Mouse (Mus musculus): ENCODE measurements at regions not wholly inside any gene's neighbourhood (a gene's known extent, or its start where the extent isn't known, plus 50 kb on each side); places are given as distances from the start of the nearest gene placed in this dataset.

GRCm38 (mm10) chr1:183904564-183904963 lies 108.5 kb upstream of the Dusp10 start:
- TF ChIP-seq CTCF (IDR thresholded peaks at IDR 0.05; ENCODE audit: low read depth, low read length) (no peak), POLR2A (IDR thresholded peaks at IDR 0.05; ENCODE audit: borderline replicate concordance, low read depth, low read length) (no peak)

Measured in bone marrow macrophage, adult 2 months (primary cell).